8 mouse cellular contexts compared by ENCODE assay signal in genomic region chr7:133121661-133122378, GRCm38 (mm10). TPM values are rescaled to one million over a fixed set of nuclear protein-coding genes. Genes with fewer than 3 reads are reported as not detected.
DNase-seq lines count a peak whose midpoint lies in the region; ATAC-seq lines count a peak whose summit lies in the region.

No protein-coding gene starts in this region.

- DNase-seq in spleen, postnatal 10 days (ENCODE audit: low spot score in 2 of 2): peak; percentile 25 to 32
- no peak for DNase-seq in spleen, adult 12 weeks (ENCODE audit: low spot score)
- DNase-seq in cerebellum, adult 9-10 months: peak; percentile 39
- peak; percentile 50 for DNase-seq in gastrocnemius, postnatal 10 days
- DNase-seq in induced T-regulatory cell, adult 2 months (ENCODE audit: low read depth): peak; percentile 11
- DNase-seq in lung, adult 18-20 months: peak; percentile 49 to 56
- peak; percentile 67 for DNase-seq in retina, embryonic 14.5 days (ENCODE audit: low spot score)

- no peak; the same call in 1 of the 2 replicates for ATAC-seq in megakaryocyte progenitor cell, adult 5-6 weeks (replicated peaks; ENCODE audit: poor library complexity)

RNA-seq across cellular contexts. Expression of gene Fgfr2, which starts 1.3 kb away (rescaled TPM):
- total RNA-seq in gastrocnemius, postnatal 10 days (2021): 1 to 10 TPM; 3.0 to 6.1 TPM
- not detected in 2 replicates for total RNA-seq in megakaryocyte progenitor cell, adult 5-6 weeks (2015)
- total RNA-seq in megakaryocyte progenitor cell, adult 5-6 weeks (2017): not detected in 2 replicates

RNA-seq across cellular contexts. Expression of gene Ctbp2, which starts 2.3 kb away (rescaled TPM):
- 10 to 100 TPM; 33.8 to 40.9 TPM for total RNA-seq in gastrocnemius, postnatal 10 days (2021)
- 35.0 and 45.0 TPM in 2 replicates for total RNA-seq in megakaryocyte progenitor cell, adult 5-6 weeks (2015)
- total RNA-seq in megakaryocyte progenitor cell, adult 5-6 weeks (2017): 40.5 and 44.5 TPM in 2 replicates

Comparison
In these comparisons a context has a peak if more than half of its experiments do, and no peak if none do; other contexts are left out.
1. RNA of gene Fgfr2, which starts 1.3 kb away (total RNA-seq): 3.0 to 6.1 TPM in gastrocnemius, postnatal 10 days; not detected in megakaryocyte progenitor cell, adult 5-6 weeks; every median in the first group is over 4 times any median in the second.